Comparison of ENCODE assay signal across 14 mouse cellular contexts in the genomic region with DNA sequence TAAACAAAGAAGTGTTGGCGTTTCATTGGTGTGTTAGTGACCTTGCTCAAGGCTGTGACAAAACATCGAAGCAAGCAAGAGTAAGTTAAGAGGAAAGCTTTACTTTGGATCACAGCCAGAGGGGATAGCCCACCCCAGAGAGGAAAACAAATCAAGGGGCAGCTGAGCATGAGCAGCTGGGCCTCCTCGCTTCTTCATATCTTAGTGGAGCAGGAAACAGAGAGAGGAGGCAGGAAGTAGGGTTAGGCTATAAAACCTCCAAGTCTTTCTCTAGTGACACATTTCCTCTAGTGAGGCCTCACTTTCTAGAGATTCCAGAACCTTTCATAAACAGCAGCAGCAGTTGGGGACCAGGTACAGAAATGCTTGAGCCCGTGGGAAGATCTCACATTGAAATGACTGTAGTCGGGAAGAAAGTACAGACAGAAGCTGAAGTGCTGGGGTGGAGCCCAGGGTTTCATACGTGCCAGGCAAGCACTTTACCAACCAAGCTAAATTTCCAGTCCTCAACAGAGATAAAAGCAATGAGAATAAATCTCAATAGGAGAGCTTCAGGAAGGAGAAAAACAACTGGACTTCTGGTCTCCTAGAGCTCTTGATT. TPM values are rescaled to one million over a fixed set of nuclear protein-coding genes. Genes with fewer than 3 reads are reported as not detected.
A peak's percentile ranks its signal among the peaks of the same experiment; 100 is the strongest.
DNase-seq lines count a peak whose midpoint lies in the region; TF ChIP-seq lines count a peak whose summit lies in the region.
"Had no signal": no experiment of that assay in that cellular context is flagged by ENCODE, and none has a peak within 500 bp of the region (broad histone marks: within the 10 kb centered on the region; RNA-seq: fewer than 3 reads in every experiment).

No protein-coding gene starts in this region.

- TF ChIP-seq CTCF in left cerebral cortex, adult 2 months (IDR thresholded peaks at IDR 0.05), result no peak

- DNase-seq in heart, adult 11 months, result peak; percentile 92
- DNase-seq in heart, postnatal 4 days, result no peak
- DNase-seq in left cerebral cortex, postnatal 36 days (ENCODE audit: low spot score in 2 of 2), result peak; percentile 18 to 19
- DNase-seq in left cerebral cortex, adult 2 months (ENCODE audit: extremely low spot score in 1 of 2, low spot score in 2 of 2), result no peak
- DNase-seq in 416B (ENCODE audit: low read depth), result peak; percentile 94
- DNase-seq in induced T-regulatory cell, adult 2 months (ENCODE audit: low read depth), result peak; percentile 69
- no peak for DNase-seq in gastrocnemius, postnatal 10 days
- DNase-seq in cerebellum, adult 11 months, result no peak
- DNase-seq: adrenal gland, postnatal 25 days; B cell, adult 2 months; cerebellum, adult 2 months; layer of hippocampus, postnatal 36 days; liver, embryonic 13.5 days had no signal

- no peak overlapping the region for H3K27ac ChIP-seq in left cerebral cortex, adult 2 months
- H3K27ac ChIP-seq: embryonic facial prominence, embryonic 10.5 days; liver, embryonic 13.5 days had no signal

- H3K4me3 ChIP-seq in left cerebral cortex, adult 2 months, result no peak overlapping the region
- H3K4me3 ChIP-seq: embryonic facial prominence, embryonic 10.5 days; liver, embryonic 13.5 days had no signal

- intact Hi-C loops in left cerebral cortex, postnatal 36 days (cut with DNase I), result no loop called here
- intact Hi-C loops in left cerebral cortex, adult 2 months (cut with DNase I), result no loop called here

RNA-seq across cellular contexts. Expression of a gene that starts 33.2 kb away (rescaled TPM):
- total RNA-seq in heart, postnatal 4 days (2021), result 100 to 1,000 TPM; 432 to 451 TPM
- total RNA-seq in left cerebral cortex, postnatal 36 days (2021), result 10 to 100 TPM; 28.6 to 28.8 TPM
- total RNA-seq in left cerebral cortex, adult 2 months (2021), result 10 to 100 TPM; 26.2 to 26.5 TPM
- total RNA-seq in gastrocnemius, postnatal 10 days (2021), result 10 to 100 TPM; 11.2 to 13.9 TPM

Comparison
In these comparisons a context has a peak if more than half of its experiments do, and no peak if none do; other contexts are left out.
1. DNase-seq: peak in heart, adult 11 months (single experiment), left cerebral cortex, postnatal 36 days (2 of 2), 416B (single experiment) and induced T-regulatory cell, adult 2 months (single experiment); none in heart, postnatal 4 days (single experiment), left cerebral cortex, adult 2 months (0 of 2), gastrocnemius, postnatal 10 days (single experiment) and cerebellum, adult 11 months (single experiment).
2. RNA of a gene that starts 33.2 kb away (total RNA-seq): 432 to 451 TPM in heart, postnatal 4 days; 28.6 to 28.8 TPM in left cerebral cortex, postnatal 36 days, 26.2 to 26.5 TPM in left cerebral cortex, adult 2 months and 11.2 to 13.9 TPM in gastrocnemius, postnatal 10 days; every median in the first group is over 10 times any median in the second.